Mouse (Mus musculus) activated CD4-positive, CD25-positive, alpha-beta regulatory T cell, adult 4 months (primary cell): ENCODE measurements around the gene Caps2. TPM values are rescaled to one million over a fixed set of nuclear protein-coding genes. Genes with fewer than 3 reads are reported as not detected.
"Not testable (repeated sequence)": the region's sequence is repeated elsewhere in the genome, so short reads cannot be mapped to it uniquely, and the experiment has no call there.

Experiments used
- ATAC-seq: one replicate; pipeline ENCODE4 v1.8.0; 2017
- polyA plus RNA-seq, 2 experiments: library from polyadenylated mRNA; unstranded; fragments of 100-300 nt; shearing (Covaris generic); gene quantifications; one replicate each; pipeline ENCODE4 v1.2.1; 2017

Caps2 gene
- not detected for polyA plus RNA-seq

DNA sequence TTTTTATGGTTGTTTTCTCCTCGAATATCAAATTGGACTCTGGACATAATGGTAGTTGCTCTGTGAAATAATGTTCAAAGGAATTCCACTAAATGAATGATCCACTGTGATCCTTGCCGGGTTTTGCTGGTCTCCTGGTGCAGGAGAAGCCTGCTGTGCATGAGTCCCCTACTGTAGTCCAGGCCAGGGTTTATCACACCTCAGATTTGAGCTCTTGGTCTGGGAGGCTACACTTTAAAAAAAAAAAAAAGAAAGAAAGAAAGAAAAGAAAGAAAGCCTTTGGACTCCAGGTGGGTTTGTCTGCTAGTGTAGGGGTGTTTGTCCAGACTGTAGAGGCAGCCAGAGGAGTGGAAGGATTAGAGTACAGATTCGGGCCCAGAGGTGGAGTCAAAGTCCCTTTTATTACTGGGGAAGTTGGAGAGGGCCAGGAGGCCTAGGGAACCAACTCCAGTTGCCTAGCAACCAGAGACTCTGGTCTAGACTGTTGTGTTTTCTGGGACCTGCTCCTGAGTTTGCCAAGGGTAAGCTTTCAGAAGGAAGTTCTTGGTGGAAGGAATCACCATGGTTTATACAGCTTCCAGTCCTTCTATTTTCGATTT, at the start of gene Caps2:
Caps2 (plus strand) TSS at position 454 of the 599 bp plus-strand sequence.
- no peak for ATAC-seq

DNA sequence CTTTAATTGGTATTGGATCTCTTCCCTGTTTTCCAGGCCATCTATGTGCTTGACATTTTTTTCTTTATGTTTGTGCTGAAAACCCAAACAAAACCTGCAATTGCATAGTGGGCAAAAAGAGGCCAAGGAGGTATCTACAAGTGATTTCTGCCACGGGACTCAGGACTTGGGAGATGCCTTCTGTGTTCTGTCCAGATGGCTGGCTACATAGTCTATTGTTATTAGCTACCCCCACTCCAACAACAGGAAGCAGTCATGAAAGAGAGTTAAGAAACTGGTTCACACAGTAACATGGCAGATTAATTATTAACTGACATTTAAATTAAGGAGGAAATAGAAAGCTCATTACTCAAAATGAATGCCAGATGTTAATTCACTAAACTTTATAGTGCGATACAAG, 38.3 kb upstream of the Caps2 start:
- not testable (repeated sequence) for ATAC-seq

DNA sequence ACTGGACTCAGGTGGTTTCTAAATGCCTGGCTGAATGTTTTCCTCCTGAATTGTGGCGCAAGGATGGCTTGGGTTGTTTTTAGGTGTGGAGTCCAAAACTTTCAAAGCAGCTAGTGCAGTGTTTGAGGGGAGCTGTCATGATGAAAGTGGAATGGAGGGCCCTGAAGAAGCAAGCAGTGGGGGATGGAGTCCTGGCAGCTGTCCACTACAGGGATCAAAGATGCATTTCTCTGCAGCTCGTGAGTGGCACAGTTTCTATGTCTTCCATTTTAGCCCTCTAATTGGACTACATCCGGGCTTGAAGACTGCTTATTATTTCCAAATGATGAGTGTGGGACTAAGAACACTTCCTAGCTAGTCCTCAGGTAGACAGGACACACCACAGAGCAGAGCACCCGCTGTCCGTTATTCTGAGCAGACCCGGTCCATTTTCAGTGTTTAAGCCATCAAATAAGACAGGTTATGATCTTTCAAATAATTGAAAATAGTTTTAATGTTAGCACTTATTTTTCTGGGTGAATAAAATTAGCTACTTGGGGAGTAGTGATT, 35.7 kb upstream of the Caps2 start:
- ATAC-seq = not testable (repeated sequence)

DNA sequence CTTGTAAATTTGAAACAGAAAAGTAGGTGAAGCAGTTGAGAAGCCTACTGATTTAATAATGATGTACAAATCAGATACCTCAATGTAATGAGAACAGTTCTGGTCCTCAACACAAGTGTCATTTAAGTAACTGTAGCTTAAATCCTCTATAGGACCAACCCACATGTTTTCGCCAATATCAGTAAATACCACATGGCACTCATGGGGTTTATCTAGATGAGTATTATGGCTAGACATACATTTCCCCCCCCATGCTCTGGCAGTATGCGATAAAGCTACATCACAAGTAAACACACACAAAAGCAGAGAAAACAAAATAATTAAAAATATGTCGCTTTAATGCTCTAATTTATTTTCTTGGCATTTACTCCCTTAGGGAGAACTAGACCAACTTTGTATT, 31.2 kb upstream of the Caps2 start:
- ATAC-seq = no peak

DNA sequence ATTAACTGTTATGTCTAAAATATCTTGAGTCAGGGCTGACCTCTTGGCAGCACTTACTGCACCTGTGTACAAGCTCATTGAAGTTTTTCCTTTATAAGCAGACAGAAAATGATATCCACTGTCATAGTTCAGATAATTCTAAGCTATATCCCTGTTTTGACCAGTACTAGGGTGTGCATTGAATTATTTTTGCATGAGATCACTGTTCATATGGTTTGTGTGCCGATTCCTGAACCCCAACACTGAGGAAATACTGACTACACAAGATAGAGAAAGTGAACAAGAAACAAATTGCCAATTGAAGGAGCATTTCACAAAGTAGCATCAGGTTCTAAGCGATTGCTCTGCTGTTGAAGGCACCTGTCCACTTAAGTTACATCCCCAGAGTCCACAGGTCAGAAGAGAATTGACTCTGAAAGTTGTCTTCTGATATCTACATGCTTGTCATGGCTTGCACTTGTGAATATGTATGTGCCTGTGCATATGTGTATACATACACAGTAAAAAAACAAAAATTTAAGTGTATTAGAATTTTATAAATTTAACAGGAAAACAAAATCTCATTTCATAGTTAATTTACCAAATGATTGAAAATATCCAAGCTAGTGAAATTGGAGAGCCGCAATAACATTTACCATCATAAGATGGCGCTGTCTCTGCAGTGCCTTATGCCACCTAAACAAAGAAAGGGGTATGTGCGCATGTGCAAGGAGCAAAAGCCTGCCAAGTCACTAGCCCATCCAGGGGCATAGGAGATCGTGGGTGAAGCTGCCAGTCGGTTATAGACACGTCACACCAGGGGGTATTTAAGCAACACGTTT, 25.2 kb upstream of the Caps2 start:
- ATAC-seq = no peak

DNA sequence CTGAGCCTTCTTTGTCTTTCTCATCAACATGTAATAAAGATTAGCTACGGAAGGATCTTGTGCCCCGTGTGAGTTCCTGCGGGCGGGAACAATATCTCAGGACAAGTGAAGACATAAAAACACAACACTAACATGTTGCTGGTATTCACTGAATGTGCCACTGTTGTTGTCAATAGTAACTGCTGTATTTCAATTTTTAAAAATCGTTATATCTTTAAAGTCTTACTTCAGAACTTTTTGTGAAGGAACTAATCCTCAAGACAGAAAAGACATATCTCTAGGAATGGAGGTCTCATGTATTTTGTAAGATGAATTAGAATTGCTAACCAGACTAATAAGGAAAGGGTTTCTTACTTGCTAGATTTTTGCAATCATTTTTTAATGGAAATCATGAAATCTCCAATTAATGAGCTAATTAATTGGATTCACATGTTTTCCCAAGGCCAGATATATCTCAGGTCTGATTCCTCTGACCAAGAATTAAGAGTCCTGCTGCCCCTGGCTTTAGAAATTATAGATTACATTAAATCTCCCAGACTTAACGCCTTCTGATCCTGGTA, 24.5 kb upstream of the Caps2 start:
- no peak for ATAC-seq

DNA sequence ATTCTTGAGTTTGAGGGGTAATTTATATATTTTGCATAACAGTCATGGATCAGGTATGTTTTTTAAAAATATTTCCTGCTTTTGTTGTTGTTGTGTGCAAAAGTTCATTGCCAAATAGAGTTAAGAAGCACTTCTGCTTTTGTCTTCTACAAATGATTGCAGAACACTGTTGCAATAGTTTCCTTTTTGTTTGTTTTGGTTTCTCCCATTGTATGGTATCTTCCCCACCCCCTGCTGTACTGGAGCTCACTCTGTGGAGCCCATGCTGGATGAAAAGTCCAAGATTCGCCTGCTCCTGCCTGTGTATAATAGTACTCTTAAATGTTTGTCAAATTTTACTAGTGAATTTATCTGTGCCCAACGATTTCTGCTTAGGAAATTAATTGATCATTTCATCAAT, 23.6 kb upstream of the Caps2 start:
- ATAC-seq = no peak

DNA sequence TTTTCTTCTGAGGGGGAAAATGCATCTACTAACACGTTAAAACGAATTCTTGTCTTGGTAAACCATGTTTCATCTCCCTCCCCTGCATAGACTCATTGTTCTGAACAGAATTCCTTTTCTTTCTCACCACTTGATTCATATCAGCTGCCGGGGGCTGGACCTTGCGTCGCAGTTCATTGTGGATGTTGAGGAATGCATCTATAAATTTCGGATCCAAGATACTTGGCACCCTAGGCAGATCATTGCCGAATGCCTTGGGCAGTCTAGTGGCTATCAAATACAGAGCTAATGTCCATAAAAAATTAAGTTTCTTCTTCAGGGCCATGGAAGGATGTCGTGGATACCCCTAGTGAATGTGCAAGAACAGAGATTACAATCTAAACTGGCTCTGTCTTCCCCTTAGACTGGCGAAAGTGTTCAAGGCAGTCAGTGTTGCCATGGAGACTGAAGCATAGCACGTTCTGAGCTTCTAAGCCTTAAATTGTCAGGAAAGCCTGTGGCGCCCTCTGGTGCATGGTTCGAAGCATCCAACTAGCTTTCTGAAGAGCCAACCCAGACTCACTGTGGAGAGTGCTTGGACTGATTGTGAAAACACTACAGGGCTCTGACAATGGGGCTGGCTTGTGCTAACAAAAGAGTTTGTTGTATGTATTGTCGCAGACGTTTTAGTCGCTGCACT, 3.4 kb upstream of the Caps2 start, which contains the start of gene Glipr1l3:
Glipr1l3 (minus strand) TSS at position 446 of the 679 bp plus-strand sequence.
- peak; percentile 43 for ATAC-seq

DNA sequence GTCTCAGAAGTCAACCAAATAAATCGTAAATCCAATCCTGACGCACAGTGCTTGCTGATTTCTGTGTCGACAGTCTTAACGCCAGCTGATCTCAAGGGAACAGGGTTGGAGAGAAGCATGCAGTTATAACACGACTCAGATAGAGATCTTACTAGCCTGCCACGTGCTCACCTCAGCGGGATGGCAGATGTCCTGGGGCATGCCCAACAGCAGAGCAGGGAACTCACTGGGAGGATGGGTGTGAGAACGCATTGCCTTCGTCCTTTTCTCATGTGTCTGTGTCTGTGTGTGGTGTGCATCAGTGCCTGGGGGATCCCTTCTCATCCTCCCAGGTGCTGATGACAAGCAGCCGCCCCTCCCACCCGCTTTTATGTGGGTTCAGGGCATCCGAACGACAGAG, 13.6 kb downstream of the Caps2 start:
- ATAC-seq = not testable (repeated sequence)

DNA sequence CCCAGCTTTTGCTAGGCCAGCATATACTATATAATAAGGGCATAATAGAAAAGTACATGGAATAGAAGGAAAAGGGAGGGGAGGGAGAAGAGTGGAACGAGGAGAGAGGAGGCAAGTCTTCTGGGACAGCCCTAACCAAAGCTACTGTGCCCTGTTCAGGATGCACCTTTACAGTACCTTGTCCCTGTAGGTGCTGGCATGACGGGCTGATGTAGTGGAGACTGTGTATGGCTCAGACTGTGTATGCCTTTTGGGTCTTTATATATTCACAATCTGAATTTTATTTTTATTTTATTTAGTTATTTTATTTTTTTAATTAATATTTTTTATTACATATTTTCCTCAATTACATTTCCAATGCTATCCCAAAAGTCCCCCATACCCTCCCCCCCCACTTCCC, 30.5 kb downstream of the Caps2 start:
- ATAC-seq = not testable (repeated sequence)

DNA sequence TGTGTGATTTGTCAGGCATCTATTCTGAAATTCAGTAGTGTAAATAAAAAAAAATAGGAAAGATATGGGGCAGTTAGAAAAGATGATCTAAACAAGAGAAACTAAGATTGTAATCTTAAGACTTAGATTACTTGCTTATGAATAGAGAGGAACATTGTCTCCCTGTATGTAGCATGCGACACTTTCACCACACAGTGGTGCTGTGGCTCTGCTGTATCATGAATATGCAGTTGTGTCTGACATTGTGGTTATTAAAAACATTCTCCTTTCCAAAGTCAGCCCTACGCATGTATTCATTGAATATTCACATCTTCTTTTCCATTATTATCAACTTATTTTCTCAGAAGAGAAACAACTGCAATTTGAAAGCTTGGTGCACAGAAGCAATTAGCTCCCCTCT, 40.0 kb downstream of the Caps2 start:
- no peak for ATAC-seq

DNA sequence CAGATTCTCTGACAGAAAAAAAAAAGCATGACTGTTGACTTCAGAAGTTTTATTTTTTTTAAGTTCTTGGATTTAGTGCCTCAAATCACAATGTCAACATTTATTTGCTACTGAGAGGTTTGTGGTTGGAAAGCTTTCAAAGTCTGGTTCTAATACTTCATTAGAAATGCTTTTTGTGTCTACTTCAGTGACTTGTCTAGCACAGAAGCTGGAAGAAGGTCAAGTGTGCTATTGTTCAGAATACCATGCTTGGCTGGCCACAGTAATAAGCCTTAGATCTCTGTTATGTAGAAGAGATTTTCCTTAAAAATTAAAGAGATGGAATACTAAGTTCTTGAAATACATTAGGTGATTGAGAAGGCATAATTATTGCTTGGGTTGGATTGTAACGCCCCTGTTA, 63.7 kb downstream of the Caps2 start:
- ATAC-seq = no peak

DNA sequence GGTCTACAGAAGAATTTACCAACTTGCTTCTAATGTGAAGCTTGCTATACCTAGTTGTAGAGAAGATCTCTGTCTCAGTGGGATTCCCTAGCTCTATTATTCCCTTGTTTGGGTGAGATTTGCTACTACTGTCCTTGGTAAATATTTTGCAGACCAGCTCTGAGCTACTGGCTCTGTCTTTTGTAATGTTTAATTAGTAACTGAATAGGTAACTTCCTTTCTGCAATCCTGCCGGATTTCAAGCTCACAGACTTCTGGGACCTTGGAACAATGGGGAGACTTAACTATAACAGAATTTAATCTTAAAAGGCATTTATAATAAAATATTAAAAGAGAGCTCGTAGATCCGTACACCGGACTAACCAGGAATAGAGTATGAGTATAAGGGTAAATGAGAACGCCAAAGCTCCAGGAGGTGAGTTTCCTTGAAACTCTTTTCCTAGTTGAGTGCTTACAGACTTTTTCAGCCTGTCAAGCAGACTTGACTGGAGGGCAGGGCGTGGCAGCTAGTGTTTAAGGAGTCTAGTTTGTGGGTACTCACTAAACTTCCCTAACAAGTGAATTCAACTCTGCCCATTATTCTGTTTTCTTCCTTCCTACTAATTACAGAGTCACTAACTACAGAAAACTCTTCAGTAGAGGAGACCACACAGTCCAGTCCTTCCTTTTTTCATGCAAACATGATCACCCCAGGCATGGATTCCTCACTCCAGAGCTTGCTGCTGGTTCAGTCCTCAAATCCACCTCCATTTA, 65.8 kb downstream of the Caps2 start:
- ATAC-seq = not testable (repeated sequence)

DNA sequence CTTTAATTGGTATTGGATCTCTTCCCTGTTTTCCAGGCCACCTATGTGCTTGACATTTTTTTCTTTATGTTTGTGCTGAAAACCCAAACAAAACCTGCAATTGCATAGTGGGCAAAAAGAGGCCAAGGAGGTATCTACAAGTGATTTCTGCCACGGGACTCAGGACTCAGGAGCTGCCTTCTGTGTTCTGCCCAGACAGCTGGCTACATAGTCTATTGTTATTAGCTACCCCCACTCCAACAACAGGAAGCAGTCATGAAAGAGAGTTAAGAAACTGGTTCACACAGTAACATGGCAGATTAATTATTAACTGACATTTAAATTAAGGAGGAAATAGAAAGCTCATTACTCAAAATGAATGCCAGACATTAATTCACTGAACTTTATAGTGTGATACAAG, 69.3 kb downstream of the Caps2 start:
- not testable (repeated sequence) for ATAC-seq

DNA sequence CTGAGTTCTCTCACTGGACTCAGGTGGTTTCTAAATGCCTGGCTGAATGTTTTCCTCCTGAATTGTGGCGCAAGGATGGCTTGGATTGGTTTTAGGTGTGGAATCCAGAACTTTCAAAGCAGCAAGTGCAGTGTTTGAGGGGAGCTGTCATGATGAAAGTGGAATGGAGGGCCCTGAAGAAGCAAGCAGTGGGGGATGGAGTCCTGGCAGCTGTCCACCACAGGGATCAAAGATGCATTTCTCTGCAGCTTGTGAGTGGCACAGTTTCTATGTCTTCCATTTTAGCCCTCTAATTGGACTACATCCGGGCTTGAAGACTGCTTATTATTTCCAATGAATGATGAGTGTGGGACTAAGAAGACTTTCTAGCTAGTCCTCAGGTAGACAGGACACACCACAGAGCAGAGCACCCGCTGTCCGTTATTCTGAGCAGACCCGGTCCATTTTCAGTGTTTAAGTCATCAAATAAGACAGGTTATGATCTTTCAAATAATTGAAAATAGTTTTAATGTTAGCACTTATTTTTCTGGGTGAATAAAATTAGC, 72.0 kb downstream of the Caps2 start:
- not testable (repeated sequence) for ATAC-seq

DNA sequence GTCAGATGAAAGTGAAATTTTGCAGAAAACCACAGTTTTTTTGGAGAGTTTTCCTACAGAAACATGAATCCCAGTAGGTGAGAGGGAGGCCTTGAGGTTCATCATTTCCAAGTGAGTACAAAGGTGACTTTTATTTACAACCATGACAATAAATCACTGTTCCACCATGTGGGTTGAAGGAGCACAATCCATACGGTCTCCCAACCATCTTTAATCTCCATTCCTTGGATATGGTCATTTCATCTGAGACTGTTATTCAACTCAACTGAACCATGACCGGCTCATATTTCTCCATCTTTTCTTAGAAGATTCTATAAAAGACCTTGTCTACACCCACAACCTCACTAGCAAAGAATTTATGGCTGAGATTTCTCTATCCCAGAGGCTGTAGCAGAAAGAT, 84.9 kb downstream of the Caps2 start:
- ATAC-seq = no peak

DNA sequence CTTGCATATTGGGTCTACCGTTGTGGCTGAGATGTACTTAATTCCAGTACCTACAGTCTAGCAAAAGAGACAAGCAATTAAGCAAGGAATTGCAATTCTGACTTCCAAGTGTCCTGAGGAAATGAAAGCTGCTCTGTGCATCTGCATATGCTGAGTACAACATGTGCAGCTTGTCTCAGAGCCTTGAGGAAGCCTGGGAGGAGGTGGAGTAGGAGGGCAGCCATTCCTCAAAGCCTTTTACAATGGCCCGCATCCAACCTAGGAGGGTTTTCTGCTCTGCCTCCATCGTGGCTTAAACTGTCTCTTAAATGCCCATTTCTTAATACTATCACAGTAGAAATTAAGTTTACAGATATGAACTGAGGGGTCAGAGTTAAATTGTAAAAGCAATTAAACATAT, 100.0 kb downstream of the Caps2 start:
- ATAC-seq = no peak
